Mouse (Mus musculus) gastrocnemius, postnatal 25 days (tissue): ENCODE measurements around the gene Vmn1r85. TPM values are rescaled to one million over a fixed set of nuclear protein-coding genes. Genes with fewer than 3 reads are reported as not detected.
"Not testable (repeated sequence)": the region's sequence is repeated elsewhere in the genome, so short reads cannot be mapped to it uniquely, and the experiment has no call there.

Source experiments
- DNase-seq: peaks from one replicate; pipeline ENCODE4 v3.0.0; 2022
- long read RNA-seq, 2 experiments: library from polyadenylated mRNA; stranded (forward); transcript quantifications; one replicate each; pipeline ENCODE4 v2.0.0; 2021
- total RNA-seq, 2 experiments: library from RNA; stranded (reverse); gene quantifications; 1 replicate in 1 of 2; 2 replicates in 1 of 2; pipeline ENCODE4 v1.2.3; 2021

Vmn1r85 gene
- not detected for total RNA-seq
- long read RNA-seq, experiment 1 = 0 reads
- long read RNA-seq, experiment 2 = 0 reads

GRCm38 (mm10) chr7:13095073-13095472, at the start of gene Vmn1r85:
Gene Vmn1r85, minus strand, starts transcription at chr7:13095173.
- no peak for DNase-seq

GRCm38 (mm10) chr7:13140057-13140456, 45.1 kb upstream of the Vmn1r85 start, which contains the start of gene Vmn1r87:
Gene Vmn1r87, minus strand, starts transcription at chr7:13140157.
- DNase-seq = no peak

GRCm38 (mm10) chr7:13137340-13137739, 42.4 kb upstream of the Vmn1r85 start:
- no peak for DNase-seq

- no peak for DNase-seq
Observed at GRCm38 (mm10) chr7:13131856-13132255, 36.9 kb upstream of the Vmn1r85 start.

- not testable (repeated sequence) for DNase-seq
Observed at GRCm38 (mm10) chr7:13123554-13124153, 28.7 kb upstream of the Vmn1r85 start.

- DNase-seq = no peak
Observed at GRCm38 (mm10) chr7:13119817-13120216, 24.8 kb upstream of the Vmn1r85 start, which contains the start of gene Vmn1r86. Gene Vmn1r86, minus strand, starts transcription at chr7:13119917.

- DNase-seq = no peak
Observed at GRCm38 (mm10) chr7:13072293-13072692, 22.7 kb downstream of the Vmn1r85 start.

GRCm38 (mm10) chr7:13063399-13063798, 31.6 kb downstream of the Vmn1r85 start:
- not testable (repeated sequence) for DNase-seq

GRCm38 (mm10) chr7:13059536-13059935, 35.4 kb downstream of the Vmn1r85 start:
- no peak for DNase-seq

GRCm38 (mm10) chr7:13056913-13057700, 37.9 kb downstream of the Vmn1r85 start:
- no peak for DNase-seq

- peak; percentile 90 for DNase-seq
Observed at GRCm38 (mm10) chr7:13054287-13055010, 40.5 kb downstream of the Vmn1r85 start, which contains the start of gene Mzf1. Gene Mzf1, minus strand, starts transcription at chr7:13054764.

GRCm38 (mm10) chr7:13053961-13054286, 41.0 kb downstream of the Vmn1r85 start:
- no peak for DNase-seq

- DNase-seq = no peak
Observed at GRCm38 (mm10) chr7:13053501-13053900, 41.5 kb downstream of the Vmn1r85 start.

- DNase-seq = no peak
Observed at GRCm38 (mm10) chr7:13053001-13053400, 42.0 kb downstream of the Vmn1r85 start.

- no peak for DNase-seq
Observed at GRCm38 (mm10) chr7:13046084-13046483, 48.9 kb downstream of the Vmn1r85 start.

- no peak for DNase-seq
Observed at GRCm38 (mm10) chr7:13044254-13044625, 50.7 kb downstream of the Vmn1r85 start.

- no peak for DNase-seq
Observed at GRCm38 (mm10) chr7:13043445-13044253, 51.3 kb downstream of the Vmn1r85 start.

- no peak for DNase-seq
Observed at GRCm38 (mm10) chr7:13043120-13043444, 51.9 kb downstream of the Vmn1r85 start.

GRCm38 (mm10) chr7:13042511-13042910, 52.5 kb downstream of the Vmn1r85 start:
- DNase-seq = no peak

- DNase-seq = no peak
Observed at GRCm38 (mm10) chr7:13041256-13041655, 53.7 kb downstream of the Vmn1r85 start.

- DNase-seq = no peak
Observed at GRCm38 (mm10) chr7:13039181-13039580, 55.8 kb downstream of the Vmn1r85 start.

GRCm38 (mm10) chr7:13038621-13039169, 56.3 kb downstream of the Vmn1r85 start:
- no peak for DNase-seq
